Mouse (Mus musculus): Measurements from ENCODE around the gene Trmt10c. TPM values are rescaled to one million over a fixed set of nuclear protein-coding genes. Genes with fewer than 3 reads are reported as not detected.
A peak's percentile ranks its signal among the peaks of the same experiment; 100 is the strongest.
"Not testable (repeated sequence)": the region's sequence is repeated elsewhere in the genome, so short reads cannot be mapped to it uniquely, and the experiment has no call there.

Trmt10c gene
- polyA plus RNA-seq (2015; fragmentation: Nextera tagmentation; extraction: Ambion mirVana) = 24.3 and 24.7 TPM in 2 replicates

DNA sequence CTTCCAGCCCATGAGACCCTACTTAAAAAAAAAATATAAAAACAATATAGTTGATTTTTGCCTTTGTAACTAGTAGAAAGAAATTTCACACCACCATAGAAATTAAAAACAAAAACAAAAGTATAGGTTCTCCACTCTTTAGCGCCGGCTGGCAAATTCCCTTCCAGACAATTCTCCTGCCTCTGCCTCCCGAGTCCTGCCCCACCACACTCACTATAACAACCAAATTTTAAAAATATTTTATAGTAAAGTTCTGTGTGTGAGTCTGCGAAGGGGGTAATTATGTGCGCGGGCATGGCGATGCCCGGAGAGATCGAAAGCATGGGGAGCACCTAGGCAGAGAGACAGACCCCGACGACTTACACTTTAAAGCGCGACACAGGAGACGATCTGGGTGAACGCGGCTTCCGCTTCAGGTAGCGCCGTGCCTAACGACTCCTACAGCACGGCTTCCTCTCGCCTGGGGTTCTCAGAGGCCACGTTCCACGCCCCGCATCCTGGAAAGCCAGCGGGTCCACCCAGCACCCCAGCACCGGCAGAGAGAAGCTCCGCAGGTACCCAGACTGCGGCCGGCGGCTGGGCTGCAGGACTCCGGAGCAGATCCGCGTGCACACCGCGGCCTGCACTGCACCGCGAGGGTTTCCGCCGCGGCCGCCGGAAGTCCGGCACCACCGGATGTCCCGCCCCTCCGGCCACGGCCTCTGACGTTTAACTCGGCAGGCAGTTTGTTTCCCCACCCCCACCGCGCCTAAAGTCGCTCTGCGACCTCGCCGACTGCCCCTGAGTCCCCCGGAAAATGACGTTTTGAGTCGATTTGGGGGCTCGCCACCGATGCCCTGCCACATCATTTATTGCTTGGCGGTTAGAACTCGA is at the start of gene Trmt10c:
Trmt10c (minus strand) TSS at position 682 of the 873 bp plus-strand sequence.
- H3K9me3 ChIP-seq = no peaks in the 10 kb centered on the region
- WGBS = under 1% methylated on average over 63 of the region's 63 CpGs
- H3K9ac ChIP-seq = peak within 1 kb of the TSS; percentile 63
- peak; percentile 98 for ATAC-seq (ENCODE audit: insufficient number of reproducible peaks, low FRiP score, low TSS enrichment, low read depth)
- H3K4me1 ChIP-seq = peaks cover 13% of the 10 kb centered on the region
- H3K4me2 ChIP-seq = peak within 1 kb of the TSS; percentile 55
- H3K27ac ChIP-seq = peak within 1 kb of the TSS; percentile 88
- no peaks in the 10 kb centered on the region for H3K27me3 ChIP-seq
- peak within 1 kb of the TSS; percentile 64 for H3K4me3 ChIP-seq
- peaks cover 17% of the 10 kb centered on the region for H3K36me3 ChIP-seq

DNA sequence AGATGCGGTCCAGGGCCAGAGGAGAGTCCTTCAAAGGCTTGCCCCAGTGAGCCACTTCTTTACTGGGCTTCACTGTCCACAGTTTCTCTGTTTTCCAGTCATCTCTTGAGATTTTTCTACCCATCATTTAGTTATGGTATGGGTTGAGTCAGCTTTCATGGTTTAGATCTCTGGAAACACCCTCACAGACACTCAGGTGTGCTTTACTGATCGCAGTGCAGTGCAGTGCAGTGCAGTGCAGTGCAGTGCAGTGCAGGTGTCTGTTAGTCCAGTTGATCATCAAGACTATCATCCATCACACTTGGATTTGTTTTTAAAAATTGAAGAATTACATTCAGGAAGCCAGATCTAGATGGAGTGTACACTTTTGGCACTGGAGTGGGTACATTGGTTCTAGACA is 48.7 kb upstream of the Trmt10c start:
- H3K9ac ChIP-seq = no peak overlapping the region
- ATAC-seq (ENCODE audit: insufficient number of reproducible peaks, low FRiP score, low TSS enrichment, low read depth) = no peak
- H3K4me3 ChIP-seq = no peak overlapping the region
- 96% methylated on average over 2 of the region's 2 CpGs for WGBS
- H3K4me1 ChIP-seq = no peaks in the 10 kb centered on the region
- no peak overlapping the region for H3K27ac ChIP-seq
- no peaks in the 10 kb centered on the region for H3K27me3 ChIP-seq
- H3K36me3 ChIP-seq = peaks cover 19% of the 10 kb centered on the region
- H3K4me2 ChIP-seq = no peak overlapping the region
- no peaks in the 10 kb centered on the region for H3K9me3 ChIP-seq

DNA sequence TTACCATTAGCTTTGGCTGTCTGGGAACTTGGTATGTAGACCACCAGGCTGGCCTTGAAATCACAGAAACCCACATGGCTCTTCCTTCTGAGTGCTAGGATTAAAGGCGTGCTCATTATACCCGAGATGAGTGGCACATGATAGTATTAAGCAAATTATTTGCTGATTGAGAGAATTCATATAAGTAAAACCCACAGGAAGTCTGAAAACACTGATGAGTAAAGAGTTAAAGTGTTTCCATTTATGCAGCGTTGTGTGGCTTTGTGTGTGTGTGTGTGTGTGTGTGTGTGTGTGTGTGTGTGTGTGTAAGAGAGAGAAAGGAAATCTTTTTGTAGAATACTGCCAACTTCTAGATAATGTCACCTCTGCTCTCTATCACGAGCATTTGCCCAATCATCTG is 44.1 kb upstream of the Trmt10c start:
- Histone ChIP-seq H3K27me3 (no peaks in the 10 kb centered on the region), H3K36me3 (peaks cover 10% of the 10 kb centered on the region; the same call in 1 of the 2 replicates), H3K4me3 (no peak overlapping the region), H3K9me3 (no peaks in the 10 kb centered on the region), H3K4me1 (peaks cover 2% of the 10 kb centered on the region; the same call in 1 of the 2 replicates), H3K9ac (no peak overlapping the region), H3K27ac (no peak overlapping the region), H3K4me2 (no peak overlapping the region)
- no peak for ATAC-seq (ENCODE audit: insufficient number of reproducible peaks, low FRiP score, low TSS enrichment, low read depth)
- 83% methylated on average over 4 of the region's 4 CpGs for WGBS

DNA sequence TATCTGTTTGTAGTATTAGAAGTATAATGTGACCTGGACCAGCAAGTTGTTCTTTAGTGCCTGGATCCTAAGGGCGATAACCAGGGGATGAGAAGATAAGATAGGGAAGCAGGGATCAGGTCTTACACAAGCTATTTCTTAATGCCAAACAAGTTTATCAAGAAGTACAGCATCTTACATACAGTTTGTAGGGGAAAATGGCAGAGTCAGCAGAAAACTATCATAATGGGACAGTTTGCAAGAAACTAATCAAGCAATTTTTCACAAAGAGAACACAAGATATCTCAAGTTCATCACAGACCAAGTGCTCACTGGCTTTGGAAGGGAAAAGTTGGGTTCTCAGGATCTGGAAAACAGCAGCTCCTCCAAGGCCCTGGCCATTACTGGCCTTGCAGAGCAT is 41.8 kb upstream of the Trmt10c start:
- H3K4me3 ChIP-seq = no peak overlapping the region
- no peak overlapping the region for H3K27ac ChIP-seq
- 91% methylated on average over 1 of the region's 1 CpGs for WGBS
- H3K4me2 ChIP-seq = no peak overlapping the region
- ATAC-seq (ENCODE audit: insufficient number of reproducible peaks, low FRiP score, low TSS enrichment, low read depth) = no peak
- H3K9me3 ChIP-seq = no peaks in the 10 kb centered on the region
- no peak overlapping the region for H3K9ac ChIP-seq
- peaks cover 7% of the 10 kb centered on the region; the same call in 1 of the 2 replicates for H3K4me1 ChIP-seq
- H3K27me3 ChIP-seq = no peaks in the 10 kb centered on the region
- H3K36me3 ChIP-seq = peaks cover 3% of the 10 kb centered on the region; the same call in 1 of the 2 replicates

DNA sequence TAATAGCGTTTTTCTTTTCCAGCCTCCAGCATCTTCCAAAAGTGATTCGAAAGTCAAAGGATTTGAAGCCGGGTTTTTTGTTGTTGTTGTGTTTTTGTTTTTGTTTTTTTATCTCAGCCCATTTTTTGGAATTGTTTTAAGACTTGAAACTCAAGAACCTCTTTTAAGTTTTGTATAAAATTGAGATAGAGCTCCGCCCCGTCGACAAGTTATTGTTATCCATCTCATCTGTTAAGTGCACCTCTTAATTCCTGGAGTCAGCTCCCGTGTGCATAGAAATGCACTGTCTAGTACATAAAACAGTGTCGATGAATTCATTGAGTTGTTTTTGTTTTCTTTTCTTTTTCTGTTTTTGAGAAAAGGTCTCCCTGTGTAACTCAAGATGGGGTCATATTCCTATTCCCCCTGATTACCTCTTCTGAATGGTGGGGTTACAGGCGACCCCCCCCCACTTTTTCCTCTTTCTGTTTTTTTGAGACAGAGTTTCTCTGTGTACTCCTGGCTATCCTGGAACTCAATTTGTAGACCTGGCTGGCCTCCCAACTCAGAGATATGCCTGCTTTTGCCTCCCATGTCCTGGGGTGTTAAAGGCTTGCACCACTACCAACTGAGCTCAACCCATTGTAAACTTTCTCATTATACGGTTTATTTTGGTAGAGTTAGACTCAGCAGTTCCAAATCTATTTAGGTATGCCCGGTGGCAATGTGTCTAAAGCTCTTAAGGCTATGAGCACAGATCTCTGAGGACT is 38.7 kb upstream of the Trmt10c start:
- H3K27ac ChIP-seq = peak overlapping the region; percentile 93
- ATAC-seq (ENCODE audit: insufficient number of reproducible peaks, low FRiP score, low TSS enrichment, low read depth) = no peak
- H3K4me1 ChIP-seq = peaks cover 7% of the 10 kb centered on the region; the same call in 1 of the 2 replicates
- WGBS = 11% methylated on average over 11 of the region's 11 CpGs
- H3K9me3 ChIP-seq = no peaks in the 10 kb centered on the region
- no peaks in the 10 kb centered on the region for H3K27me3 ChIP-seq
- peak overlapping the region; percentile 42 for H3K4me2 ChIP-seq
- H3K4me3 ChIP-seq = peak overlapping the region; percentile 73
- peak overlapping the region; percentile 78 for H3K9ac ChIP-seq
- peaks cover 3% of the 10 kb centered on the region; the same call in 1 of the 2 replicates for H3K36me3 ChIP-seq

DNA sequence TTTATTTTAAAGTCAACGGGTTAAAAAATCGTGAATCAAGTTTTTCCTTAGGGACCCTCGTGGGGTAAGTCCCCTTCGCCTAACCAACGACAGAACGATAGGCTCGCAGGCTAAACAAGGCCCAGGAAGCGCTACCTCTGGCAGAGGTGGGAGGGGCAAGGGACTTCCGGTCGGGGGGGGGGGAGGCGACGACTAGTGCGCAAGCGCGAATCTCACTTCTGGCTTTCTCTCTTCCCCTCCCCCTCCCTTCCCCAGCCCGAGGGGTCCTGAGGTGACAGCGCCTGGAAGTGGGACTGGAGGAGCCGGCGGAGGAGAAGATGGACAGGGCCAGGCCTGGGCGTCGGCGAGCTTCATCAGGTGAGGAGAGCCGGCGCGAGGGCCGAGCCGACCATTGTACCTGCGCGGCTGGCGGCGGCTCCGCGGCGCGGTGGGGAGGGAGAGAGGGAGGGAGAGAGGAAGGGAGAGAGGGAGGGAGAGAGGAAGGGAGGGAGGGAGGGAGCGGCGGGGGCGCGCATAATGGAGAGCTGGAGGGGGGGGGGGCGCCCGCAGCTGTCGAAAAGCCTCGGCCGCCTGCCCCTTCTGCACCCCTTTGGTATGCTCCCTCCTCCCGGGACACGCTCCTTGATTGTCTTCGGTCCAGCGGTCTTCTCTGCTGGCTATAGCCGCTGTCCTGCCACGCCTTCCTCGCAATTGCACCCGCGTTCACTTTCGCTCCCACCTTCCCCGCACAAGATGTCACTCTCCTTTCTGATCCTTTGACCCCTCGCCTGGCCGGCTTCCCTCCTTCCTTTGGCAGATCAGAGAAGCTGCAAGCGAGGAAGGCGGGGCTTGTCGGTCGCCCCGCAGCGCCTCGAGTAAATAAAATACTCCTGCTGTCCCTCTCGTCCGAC is 37.8 kb upstream of the Trmt10c start:
- H3K4me3 ChIP-seq = peak overlapping the region; percentile 73
- no peaks in the 10 kb centered on the region for H3K9me3 ChIP-seq
- H3K27ac ChIP-seq = peak overlapping the region; percentile 93
- H3K27me3 ChIP-seq = no peaks in the 10 kb centered on the region
- WGBS = under 1% methylated on average over 40 of the region's 66 CpGs
- peaks cover 3% of the 10 kb centered on the region; the same call in 1 of the 2 replicates for H3K36me3 ChIP-seq
- H3K4me2 ChIP-seq = peak overlapping the region; percentile 42
- ATAC-seq (ENCODE audit: insufficient number of reproducible peaks, low FRiP score, low TSS enrichment, low read depth) = peak; percentile 84
- peaks cover 7% of the 10 kb centered on the region; the same call in 1 of the 2 replicates for H3K4me1 ChIP-seq
- H3K9ac ChIP-seq = peak overlapping the region; percentile 78

DNA sequence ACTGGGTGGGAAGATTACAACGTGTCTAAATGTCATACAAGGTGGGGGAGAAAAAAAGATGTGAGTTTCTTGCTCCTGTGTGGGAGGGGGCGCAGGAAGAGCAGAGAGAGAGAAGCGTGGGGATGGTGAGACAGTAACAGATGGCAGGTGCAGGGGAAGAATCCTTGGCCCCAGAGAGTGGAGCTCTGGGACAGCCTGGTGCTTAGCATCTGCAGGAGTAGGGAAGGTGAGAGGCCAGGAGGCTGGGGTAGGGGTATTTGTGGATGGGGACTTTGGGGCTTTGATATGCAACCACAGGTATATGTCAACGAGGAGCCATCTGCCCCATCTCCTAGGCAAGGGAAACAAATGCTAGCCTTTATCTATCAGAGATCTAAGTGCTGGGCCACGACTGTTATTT is 36.9 kb upstream of the Trmt10c start:
- H3K36me3 ChIP-seq = peaks cover 3% of the 10 kb centered on the region; the same call in 1 of the 2 replicates
- peak overlapping the region; percentile 42 for H3K4me2 ChIP-seq
- ATAC-seq (ENCODE audit: insufficient number of reproducible peaks, low FRiP score, low TSS enrichment, low read depth) = no peak
- H3K9me3 ChIP-seq = no peaks in the 10 kb centered on the region
- H3K9ac ChIP-seq = no peak overlapping the region
- H3K27ac ChIP-seq = peak overlapping the region; percentile 93; the same call in 1 of the 2 replicates
- 73% methylated on average over 5 of the region's 5 CpGs for WGBS
- no peak overlapping the region; the same call in 1 of the 2 replicates for H3K4me3 ChIP-seq
- peaks cover 7% of the 10 kb centered on the region; the same call in 1 of the 2 replicates for H3K4me1 ChIP-seq
- H3K27me3 ChIP-seq = no peaks in the 10 kb centered on the region

DNA sequence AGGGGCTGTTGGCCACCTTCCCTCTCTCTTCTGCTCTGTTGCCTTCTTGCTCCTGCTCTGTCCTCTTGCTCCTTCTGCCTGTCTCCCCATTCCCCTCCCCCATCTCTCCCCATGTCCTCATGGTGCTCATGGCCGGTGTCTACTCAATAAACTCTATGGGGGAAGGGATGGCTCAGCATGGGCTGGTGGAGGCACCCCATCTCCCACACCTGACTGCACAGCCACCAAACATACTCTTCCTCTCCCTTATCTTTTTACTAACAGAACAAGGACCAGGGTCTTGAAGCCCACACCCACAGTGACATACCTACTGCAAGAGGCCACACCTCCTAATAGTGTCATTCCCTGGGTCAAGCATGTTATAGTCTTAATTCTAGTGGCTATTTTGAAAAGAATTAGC is 36.5 kb upstream of the Trmt10c start:
- ATAC-seq (ENCODE audit: insufficient number of reproducible peaks, low FRiP score, low TSS enrichment, low read depth) = no peak
- Histone ChIP-seq H3K36me3 (peaks cover 3% of the 10 kb centered on the region; the same call in 1 of the 2 replicates), H3K27me3 (no peaks in the 10 kb centered on the region), H3K27ac (no peak overlapping the region), H3K4me3 (no peak overlapping the region), H3K4me1 (peaks cover 7% of the 10 kb centered on the region; the same call in 1 of the 2 replicates), H3K9me3 (no peaks in the 10 kb centered on the region), H3K9ac (no peak overlapping the region), H3K4me2 (no peak overlapping the region)
- 85% methylated on average over 1 of the region's 1 CpGs for WGBS

DNA sequence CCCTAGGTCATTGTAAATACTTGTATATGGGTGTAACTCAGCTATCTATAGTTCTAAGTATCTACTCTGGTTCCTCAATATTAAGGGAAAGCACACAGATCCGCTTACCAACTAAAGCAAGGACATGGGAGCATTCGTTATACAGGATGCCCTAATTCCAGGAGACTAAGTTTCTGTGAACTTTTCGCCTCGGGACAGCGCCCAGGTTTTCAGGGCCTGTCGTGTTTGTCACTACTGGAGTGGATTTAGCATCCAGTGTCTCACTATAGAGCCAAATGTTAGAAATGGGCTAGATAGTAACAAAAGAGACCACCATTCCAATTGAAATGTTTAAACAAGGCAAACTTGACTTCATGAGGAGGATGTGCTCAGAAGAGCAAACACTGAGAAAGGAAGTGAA is 35.5 kb upstream of the Trmt10c start:
- H3K4me3 ChIP-seq; H3K27me3 ChIP-seq; H3K4me2 ChIP-seq; H3K27ac ChIP-seq; H3K4me1 ChIP-seq; H3K9me3 ChIP-seq; H3K9ac ChIP-seq; ATAC-seq (ENCODE audit: insufficient number of reproducible peaks, low FRiP score, low TSS enrichment, low read depth); H3K36me3 ChIP-seq: not testable (repeated sequence)
- WGBS = 89% methylated on average over 6 of the region's 6 CpGs

DNA sequence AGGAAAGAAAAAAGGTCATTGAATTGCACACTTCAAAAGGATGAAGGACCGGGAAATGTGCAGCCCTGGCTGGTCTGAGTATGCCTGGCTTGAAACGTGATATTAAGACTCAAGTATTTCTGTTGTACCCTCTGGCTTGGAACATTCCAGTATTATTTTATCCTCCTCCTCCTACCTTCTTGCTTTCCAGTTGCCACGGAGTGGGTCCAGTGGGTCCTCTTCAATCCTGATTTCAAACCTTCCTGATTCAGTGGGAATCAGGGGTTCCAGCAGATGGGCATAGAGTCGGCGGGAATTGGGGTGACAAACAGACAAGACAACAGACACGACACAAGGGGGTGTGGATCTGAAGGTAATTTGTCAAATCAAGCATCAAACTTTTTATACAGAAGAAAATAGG is 34.9 kb upstream of the Trmt10c start:
- 67% methylated on average over 6 of the region's 6 CpGs for WGBS
- no peak overlapping the region for H3K27ac ChIP-seq

More for the DNA sequence above, 34.9 kb upstream of the Trmt10c start:
- Histone ChIP-seq H3K9me3 (no peaks in the 10 kb centered on the region), H3K4me2 (no peak overlapping the region), H3K4me1 (peaks cover 7% of the 10 kb centered on the region; the same call in 1 of the 2 replicates), H3K27me3 (no peaks in the 10 kb centered on the region), H3K9ac (no peak overlapping the region), H3K36me3 (no peaks in the 10 kb centered on the region), H3K4me3 (no peak overlapping the region)
- no peak for ATAC-seq (ENCODE audit: insufficient number of reproducible peaks, low FRiP score, low TSS enrichment, low read depth)

All from limb, embryonic 15.5 days (tissue).